Mouse (Mus musculus) embryonic facial prominence, embryonic 15.5 days (tissue): ENCODE measurements around the gene Ip6k1. TPM values are rescaled to one million over a fixed set of nuclear protein-coding genes. Genes with fewer than 3 reads are reported as not detected.
A peak's percentile ranks its signal among the peaks of the same experiment; 100 is the strongest.
"Not testable (repeated sequence)": the region's sequence is repeated elsewhere in the genome, so short reads cannot be mapped to it uniquely, and the experiment has no call there.

Experiments
- ATAC-seq: fragments of 200-750 bp; cut with Nextera tagmentation; 2 replicates; pipeline ENCODE4 v1.8.0; 2017; ENCODE audit warnings: low read depth, moderate TSS enrichment; ENCODE audit not compliant: insufficient number of reproducible peaks, low FRiP score, low TSS enrichment
- H3K27ac ChIP-seq: fragments of 300-500 bp; sonication (generic); replicated peaks from 2 replicates; pipeline ENCODE4 v1.5.1; 2015; ENCODE audit warnings: mild to moderate bottlenecking, inconsistent platforms
- H3K27me3 ChIP-seq: fragments of 300-500 bp; sonication (generic); 2 replicates; pipeline ENCODE4 v1.6.1; 2015; ENCODE audit warnings: inconsistent platforms
- H3K36me3 ChIP-seq: fragments of 300-500 bp; sonication (generic); 2 replicates; pipeline ENCODE4 v1.6.1; 2015; ENCODE audit warnings: mild to moderate bottlenecking, inconsistent platforms
- H3K4me1 ChIP-seq: fragments of 300-500 bp; sonication (generic); 2 replicates; pipeline ENCODE4 v1.6.1; 2015; ENCODE audit warnings: inconsistent platforms
- H3K4me2 ChIP-seq: fragments of 300-500 bp; sonication (generic); replicated peaks from 2 replicates; pipeline ENCODE4 v1.6.1; 2015; ENCODE audit warnings: mild to moderate bottlenecking, inconsistent platforms
- H3K4me3 ChIP-seq: fragments of 300-500 bp; sonication (generic); replicated peaks from 2 replicates; pipeline ENCODE4 v1.5.1; 2015; ENCODE audit warnings: mild to moderate bottlenecking, inconsistent platforms
- H3K9ac ChIP-seq: fragments of 300-500 bp; sonication (generic); 2 replicates; pipeline ENCODE4 v1.6.1; 2015; ENCODE audit warnings: inconsistent platforms
- H3K9me3 ChIP-seq: fragments of 300-500 bp; sonication (generic); replicated peaks from 2 replicates; pipeline ENCODE4 v1.6.1; 2016; ENCODE audit warnings: inconsistent platforms
- WGBS: fragments of 180-500 bp; shearing (Covaris S2); methylation state at CpG from one replicate; pipeline ENCODE4 v1.1.7; 2015; 5-methylcytosine and 5-hydroxymethylcytosine counted together
- polyA plus RNA-seq: library from polyadenylated mRNA; unstranded; fragments of >200 nt; fragmentation: Nextera tagmentation; extraction: Ambion mirVana; gene quantifications from 2 replicates; pipeline ENCODE4 v1.2.1, GENCODE M21; 2015

The Ip6k1 gene
- polyA plus RNA-seq, 1 experiment from 2014 or later: 68.7 TPM

- Histone ChIP-seq H3K9me3 (no peaks in the 10 kb centered on the region), H3K9ac (peak overlapping the region; percentile 99), H3K4me3 (peak overlapping the region; percentile 100), H3K4me2 (peak overlapping the region; percentile 63), H3K4me1 (peaks cover 26% of the 10 kb centered on the region), H3K27ac (peak overlapping the region; percentile 96), H3K36me3 (no peaks in the 10 kb centered on the region), H3K27me3 (no peaks in the 10 kb centered on the region)
- peak; percentile 25 for ATAC-seq
- WGBS: under 1% methylated on average over 50 of the region's 50 CpGs
These were observed 653 bp downstream of the Ip6k1 start for GRCm38 (mm10) chr9:108002778-108003530.

GRCm38 (mm10) chr9:108003531-108003890, 1.2 kb downstream of the Ip6k1 start:
- 9% methylated on average over 8 of the region's 8 CpGs for WGBS

GRCm38 (mm10) chr9:108008041-108008440, 5.7 kb downstream of the Ip6k1 start:
- Histone ChIP-seq H3K4me1 (peaks cover 18% of the 10 kb centered on the region), H3K27me3 (no peaks in the 10 kb centered on the region)

More at GRCm38 (mm10) chr9:108003531-108003890, 1.2 kb downstream of the Ip6k1 start:
- H3K9ac ChIP-seq: peak overlapping the region; percentile 99
- no peaks in the 10 kb centered on the region for H3K27me3 ChIP-seq
- H3K36me3 ChIP-seq: no peaks in the 10 kb centered on the region
- H3K4me2 ChIP-seq: peak overlapping the region; percentile 63
- ATAC-seq: no peak
- peaks cover 26% of the 10 kb centered on the region for H3K4me1 ChIP-seq
- H3K27ac ChIP-seq: peak overlapping the region; percentile 96
- no peaks in the 10 kb centered on the region for H3K9me3 ChIP-seq
- peak overlapping the region; percentile 100 for H3K4me3 ChIP-seq

DNA sequence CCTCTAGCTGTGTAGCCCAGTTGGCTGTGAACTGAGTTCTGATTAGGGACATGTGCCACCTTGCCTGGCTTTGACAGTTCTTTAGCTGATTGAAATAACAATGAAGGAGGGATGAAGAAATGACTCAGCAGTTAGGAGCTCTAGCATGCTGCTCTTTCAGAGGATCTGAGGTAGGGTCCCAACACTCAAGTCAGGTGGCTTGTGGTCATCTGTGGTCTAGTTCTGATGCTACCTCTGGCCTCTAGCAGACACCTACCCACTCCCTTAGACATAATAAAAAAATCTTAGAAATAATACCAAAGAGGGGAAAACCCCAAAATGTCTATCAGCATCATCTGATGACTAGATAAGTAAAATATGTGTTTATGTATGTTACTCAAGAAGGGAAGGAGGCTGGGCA, 8.1 kb downstream of the Ip6k1 start:
- no peak overlapping the region for H3K27ac ChIP-seq

More at GRCm38 (mm10) chr9:108008041-108008440, 5.7 kb downstream of the Ip6k1 start:
- no peak for ATAC-seq
- H3K36me3 ChIP-seq: 0 out of 2 replicates have a peak, but pooled peaks cover 5% of the 10 kb centered on the region
- WGBS: 85% methylated on average over 5 of the region's 5 CpGs
- H3K4me2 ChIP-seq: no peak overlapping the region
- no peak overlapping the region for H3K27ac ChIP-seq
- H3K4me3 ChIP-seq: no peak overlapping the region
- H3K9me3 ChIP-seq: no peaks in the 10 kb centered on the region
- H3K9ac ChIP-seq: no peak overlapping the region

DNA sequence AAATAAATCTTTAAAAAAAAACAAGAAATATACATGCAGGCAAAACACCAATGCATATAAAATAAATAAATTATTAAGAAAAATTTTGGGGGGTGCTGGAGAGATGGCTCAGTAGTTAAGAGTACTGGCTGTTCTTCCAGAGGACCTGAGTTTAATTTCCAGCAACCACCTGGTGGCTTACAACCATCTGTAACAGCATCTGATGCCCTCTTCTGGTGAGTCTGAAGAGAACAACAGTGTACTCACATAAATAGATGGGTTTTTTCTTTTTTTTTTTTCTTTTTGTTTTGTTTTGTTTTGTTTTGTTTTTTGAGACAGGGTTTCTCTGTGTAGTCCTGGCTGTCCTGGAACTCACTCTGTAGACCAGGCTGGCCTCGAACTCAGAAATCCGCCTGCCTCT, 11.3 kb downstream of the Ip6k1 start:
- H3K27me3 ChIP-seq, H3K4me2 ChIP-seq, ATAC-seq, H3K9me3 ChIP-seq, H3K9ac ChIP-seq, H3K4me1 ChIP-seq, H3K27ac ChIP-seq, H3K4me3 ChIP-seq: not testable (repeated sequence)
- peaks cover 13% of the 10 kb centered on the region; the same call in 1 of the 2 replicates for H3K36me3 ChIP-seq
- 99% methylated on average over 2 of the region's 2 CpGs for WGBS

More for the DNA sequence above, 8.1 kb downstream of the Ip6k1 start:
- H3K9ac ChIP-seq: no peak overlapping the region
- no peak overlapping the region for H3K4me3 ChIP-seq
- ATAC-seq: no peak
- H3K27me3 ChIP-seq: no peaks in the 10 kb centered on the region
- no peaks in the 10 kb centered on the region for H3K4me1 ChIP-seq
- H3K4me2 ChIP-seq: no peak overlapping the region
- no peaks in the 10 kb centered on the region for H3K9me3 ChIP-seq
- H3K36me3 ChIP-seq: peaks cover 9% of the 10 kb centered on the region; the same call in 1 of the 2 replicates

- Histone ChIP-seq H3K4me2 (no peak overlapping the region), H3K27ac (no peak overlapping the region), H3K9ac (no peak overlapping the region), H3K4me1 (no peaks in the 10 kb centered on the region), H3K36me3 (peaks cover 13% of the 10 kb centered on the region; the same call in 1 of the 2 replicates), H3K4me3 (no peak overlapping the region), H3K27me3 (no peaks in the 10 kb centered on the region), H3K9me3 (no peaks in the 10 kb centered on the region)
- ATAC-seq: no peak
- 79% methylated on average over 3 of the region's 3 CpGs for WGBS
These were observed 14.8 kb downstream of the Ip6k1 start for GRCm38 (mm10) chr9:108017127-108017526.

DNA sequence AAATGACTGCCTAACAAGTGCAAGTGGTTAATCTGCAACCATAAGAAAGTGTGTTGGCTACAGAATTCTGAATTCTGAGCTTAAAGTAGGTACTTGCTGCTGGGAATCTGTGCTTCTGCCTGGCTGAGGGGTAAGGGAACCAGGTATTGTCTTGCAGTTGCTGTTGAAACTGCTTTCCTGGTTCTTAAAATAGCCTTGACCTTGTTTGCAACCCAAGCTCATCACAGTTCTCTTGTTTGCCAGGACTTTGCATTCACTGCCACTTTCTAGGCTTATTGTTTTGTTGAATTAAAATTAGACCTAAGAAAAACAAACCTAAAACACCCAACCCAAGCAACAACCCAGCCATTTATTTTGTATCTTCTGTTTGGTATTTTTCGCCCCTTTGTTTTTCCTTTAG, 18.4 kb downstream of the Ip6k1 start:
- H3K36me3 ChIP-seq: peaks cover 25% of the 10 kb centered on the region
- no peak overlapping the region for H3K4me2 ChIP-seq
- ATAC-seq: no peak
- no peak overlapping the region for H3K27ac ChIP-seq
- H3K4me3 ChIP-seq: no peak overlapping the region
- 93% methylated on average over 1 of the region's 1 CpGs for WGBS
- no peak overlapping the region for H3K9ac ChIP-seq
- H3K27me3 ChIP-seq: no peaks in the 10 kb centered on the region
- no peaks in the 10 kb centered on the region for H3K4me1 ChIP-seq
- no peaks in the 10 kb centered on the region for H3K9me3 ChIP-seq

- Histone ChIP-seq H3K4me1 (no peaks in the 10 kb centered on the region), H3K27me3 (no peaks in the 10 kb centered on the region), H3K4me2 (no peak overlapping the region), H3K9ac (no peak overlapping the region), H3K9me3 (no peaks in the 10 kb centered on the region), H3K36me3 (peaks cover 38% of the 10 kb centered on the region), H3K27ac (no peak overlapping the region), H3K4me3 (no peak overlapping the region)
- ATAC-seq: no peak
- WGBS: 84% methylated on average over 3 of the region's 3 CpGs
These were observed 20.9 kb downstream of the Ip6k1 start for GRCm38 (mm10) chr9:108023216-108023615.

- H3K9me3 ChIP-seq: no peaks in the 10 kb centered on the region
- ATAC-seq: no peak
- H3K4me3 ChIP-seq: no peak overlapping the region
- no peak overlapping the region for H3K9ac ChIP-seq
- no peak overlapping the region for H3K27ac ChIP-seq
- H3K27me3 ChIP-seq: no peaks in the 10 kb centered on the region
- H3K4me1 ChIP-seq: no peaks in the 10 kb centered on the region
- 88% methylated on average over 3 of the region's 3 CpGs for WGBS
- H3K4me2 ChIP-seq: no peak overlapping the region
- peaks cover 47% of the 10 kb centered on the region for H3K36me3 ChIP-seq
These were observed 24.3 kb downstream of the Ip6k1 start for GRCm38 (mm10) chr9:108026584-108026983.

DNA sequence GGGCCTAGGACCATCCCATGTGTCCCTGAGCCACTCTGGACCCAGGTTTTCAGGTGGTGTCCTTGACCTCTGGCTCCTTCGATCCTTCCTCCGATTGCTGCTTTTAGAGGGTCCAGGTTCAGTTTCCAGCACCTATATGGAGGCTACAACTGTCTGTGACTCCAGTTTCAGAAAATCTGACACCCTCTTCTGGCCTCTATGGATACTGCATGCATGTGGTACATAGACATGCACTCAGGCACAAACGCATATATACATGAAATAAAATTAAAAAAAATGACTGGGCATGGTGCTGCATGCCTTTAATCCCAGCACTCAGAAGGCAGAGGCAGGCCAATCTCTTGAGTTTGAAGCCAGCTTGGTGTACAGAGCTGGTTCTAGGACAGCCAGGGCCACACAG, 25.6 kb downstream of the Ip6k1 start:
- no peaks in the 10 kb centered on the region for H3K4me1 ChIP-seq
- H3K9me3 ChIP-seq: no peaks in the 10 kb centered on the region
- ATAC-seq: no peak
- no peak overlapping the region for H3K9ac ChIP-seq
- no peaks in the 10 kb centered on the region for H3K27me3 ChIP-seq
- H3K4me2 ChIP-seq: no peak overlapping the region
- H3K4me3 ChIP-seq: no peak overlapping the region
- WGBS: 96% methylated on average over 3 of the region's 3 CpGs
- H3K27ac ChIP-seq: no peak overlapping the region
- H3K36me3 ChIP-seq: peaks cover 56% of the 10 kb centered on the region

- no peak overlapping the region for H3K9ac ChIP-seq
- no peaks in the 10 kb centered on the region for H3K9me3 ChIP-seq
- no peak overlapping the region for H3K4me3 ChIP-seq
- H3K27me3 ChIP-seq: no peaks in the 10 kb centered on the region
- peaks cover 49% of the 10 kb centered on the region for H3K36me3 ChIP-seq
- 89% methylated on average over 5 of the region's 5 CpGs for WGBS
- H3K27ac ChIP-seq: no peak overlapping the region
- no peaks in the 10 kb centered on the region for H3K4me1 ChIP-seq
- H3K4me2 ChIP-seq: no peak overlapping the region
- no peak for ATAC-seq
These were observed 29.8 kb downstream of the Ip6k1 start for GRCm38 (mm10) chr9:108032126-108032525.
